Mouse (Mus musculus) neural tube, embryonic 14.5 days (tissue): ENCODE measurements around the gene Tkfc. TPM values are rescaled to one million over a fixed set of nuclear protein-coding genes. Genes with fewer than 3 reads are reported as not detected.

Source experiments
- ATAC-seq: fragments of 200-750 bp; cut with Nextera tagmentation; 2 replicates; pipeline ENCODE4 v1.8.0; 2017; ENCODE audit warnings: low read depth, mild to moderate bottlenecking, moderate TSS enrichment, moderate library complexity
- H3K27ac ChIP-seq: fragments of 300-500 bp; sonication (generic); 2 replicates; pipeline ENCODE4 v1.5.1; 2014; ENCODE audit warnings: low read depth, mild to moderate bottlenecking, control low read depth, low read length, moderate library complexity, mixed read lengths
- H3K27me3 ChIP-seq: fragments of 300-500 bp; sonication (generic); 2 replicates; pipeline ENCODE4 v1.6.1; 2014; ENCODE audit warnings: low read length; ENCODE audit not compliant: control insufficient read depth, insufficient read depth
- H3K36me3 ChIP-seq: fragments of 300-500 bp; sonication (generic); 2 replicates; pipeline ENCODE4 v1.6.1; 2014; ENCODE audit warnings: low read length, mixed read lengths; ENCODE audit not compliant: control insufficient read depth, insufficient read depth
- H3K4me1 ChIP-seq: fragments of 300-500 bp; sonication (generic); 2 replicates; pipeline ENCODE4 v1.6.1; 2014; ENCODE audit warnings: low read length; ENCODE audit not compliant: control insufficient read depth, insufficient read depth
- H3K4me2 ChIP-seq: fragments of 300-500 bp; sonication (generic); 2 replicates; pipeline ENCODE4 v1.6.1; 2014; ENCODE audit warnings: mild to moderate bottlenecking, low read depth, low read length, control low read depth
- H3K4me3 ChIP-seq: fragments of 300-500 bp; sonication (generic); 2 replicates; pipeline ENCODE4 v1.5.1; 2014; ENCODE audit warnings: low read depth, low read length, control low read depth, mixed read lengths
- H3K9ac ChIP-seq: fragments of 300-500 bp; sonication (generic); replicated peaks from 2 replicates; pipeline ENCODE4 v1.6.1; 2014; ENCODE audit warnings: low read depth, mild to moderate bottlenecking, control low read depth, low read length, mixed read lengths
- H3K9me3 ChIP-seq: fragments of 300-500 bp; sonication (generic); 2 replicates; pipeline ENCODE4 v1.6.1; 2016; ENCODE audit warnings: low read length; ENCODE audit not compliant: control insufficient read depth
- WGBS: fragments of 180-500 bp; shearing (Covaris S2); extraction: QIAGEN DNeasy Blood & Tissue Kit; methylation state at CpG from one replicate; pipeline ENCODE4 v1.1.7; 2014; 5-methylcytosine and 5-hydroxymethylcytosine counted together
- polyA plus RNA-seq: library from polyadenylated mRNA; unstranded; fragments of >200 nt; fragmentation: Nextera tagmentation; extraction: Ambion mirVana; gene quantifications from 2 replicates; pipeline ENCODE4 v1.2.1, GENCODE M21; 2014

The Tkfc gene
- polyA plus RNA-seq, 1 experiment from 2014 or later = 29.4 TPM

DNA sequence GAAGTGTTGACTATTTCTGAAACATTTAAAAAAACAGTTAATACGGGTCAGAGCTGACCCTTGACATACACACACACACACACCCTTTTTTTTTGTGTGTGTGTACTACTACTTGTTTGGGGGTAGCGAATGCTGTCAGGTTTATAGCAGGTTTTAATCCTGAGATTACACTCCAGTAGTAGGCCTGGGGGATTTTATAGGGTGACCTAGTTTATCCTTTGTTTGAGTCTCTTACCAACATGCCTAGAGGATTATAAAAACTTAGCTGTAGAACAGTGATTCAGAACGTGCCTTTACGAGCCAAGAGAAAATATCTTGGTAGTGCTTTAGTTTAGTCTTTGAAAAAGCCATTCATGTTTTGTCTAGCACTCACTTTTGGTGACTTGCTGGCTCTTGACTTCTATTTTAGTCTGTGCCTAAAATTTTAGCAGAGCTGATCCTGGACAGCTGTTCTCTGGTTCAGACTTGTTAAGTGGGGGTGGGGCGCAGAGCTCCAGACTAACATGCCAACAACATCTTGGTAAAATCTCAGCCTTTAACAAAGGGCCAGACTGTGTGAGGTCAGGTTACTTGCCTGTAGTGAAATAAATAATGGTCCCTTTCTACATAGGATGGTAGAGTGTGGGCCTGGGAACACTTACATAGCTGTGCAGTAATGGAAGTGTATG, 3.3 kb upstream of the Tkfc start:
- peaks cover 17% of the 10 kb centered on the region for H3K4me1 ChIP-seq
- no peaks in the 10 kb centered on the region for H3K27me3 ChIP-seq
- WGBS = 90% methylated on average over 5 of the region's 5 CpGs
- H3K27ac ChIP-seq = no peak overlapping the region
- no peak overlapping the region for H3K4me2 ChIP-seq
- no peak overlapping the region for H3K4me3 ChIP-seq
- no peak for ATAC-seq
- no peak overlapping the region for H3K9ac ChIP-seq
- no peaks in the 10 kb centered on the region for H3K9me3 ChIP-seq
- peaks cover 60% of the 10 kb centered on the region for H3K36me3 ChIP-seq

DNA sequence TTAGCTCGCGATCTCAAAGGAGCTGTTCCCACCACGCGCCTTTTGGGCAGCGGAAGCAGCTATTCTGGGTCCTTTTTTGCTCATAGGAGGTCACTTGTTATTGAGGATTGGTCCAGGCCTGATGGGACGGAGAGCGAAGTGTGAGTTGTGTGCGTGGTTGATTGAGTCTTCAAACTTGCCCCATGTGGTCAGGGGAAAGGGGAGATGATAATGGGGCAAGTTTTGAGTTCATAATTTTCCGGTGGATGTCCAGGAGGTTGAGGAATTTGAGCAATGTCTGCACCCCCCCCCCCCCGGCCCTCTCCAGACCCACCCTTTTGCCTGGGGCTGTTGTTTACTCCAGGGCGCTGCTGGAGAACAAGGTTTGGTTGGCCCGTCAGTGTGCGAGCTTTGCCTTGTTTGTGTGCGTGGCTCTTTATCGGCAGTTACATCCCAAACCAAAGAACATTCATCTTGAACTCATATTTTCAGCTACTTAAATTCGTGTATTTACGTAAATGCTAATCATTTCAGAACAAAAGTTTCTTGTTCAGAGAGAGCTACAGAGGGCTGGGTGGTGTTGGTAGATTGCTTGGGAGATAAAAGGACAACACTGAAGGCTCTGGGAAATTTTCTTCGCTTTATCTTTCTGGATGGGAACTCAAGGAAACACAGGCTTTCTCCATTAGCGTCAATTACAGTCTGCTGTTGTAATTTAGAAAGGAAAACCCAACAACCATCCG, 608 bp upstream of the Tkfc start:
- WGBS = 9% methylated on average over 20 of the region's 20 CpGs
- Histone ChIP-seq H3K9me3 (no peaks in the 10 kb centered on the region), H3K4me3 (peak overlapping the region; percentile 77), H3K27ac (peak overlapping the region; percentile 94), H3K4me1 (peaks cover 29% of the 10 kb centered on the region), H3K4me2 (peak overlapping the region; percentile 80), H3K27me3 (no peaks in the 10 kb centered on the region), H3K36me3 (peaks cover 34% of the 10 kb centered on the region), H3K9ac (peak overlapping the region; percentile 66)
- ATAC-seq = no peak

DNA sequence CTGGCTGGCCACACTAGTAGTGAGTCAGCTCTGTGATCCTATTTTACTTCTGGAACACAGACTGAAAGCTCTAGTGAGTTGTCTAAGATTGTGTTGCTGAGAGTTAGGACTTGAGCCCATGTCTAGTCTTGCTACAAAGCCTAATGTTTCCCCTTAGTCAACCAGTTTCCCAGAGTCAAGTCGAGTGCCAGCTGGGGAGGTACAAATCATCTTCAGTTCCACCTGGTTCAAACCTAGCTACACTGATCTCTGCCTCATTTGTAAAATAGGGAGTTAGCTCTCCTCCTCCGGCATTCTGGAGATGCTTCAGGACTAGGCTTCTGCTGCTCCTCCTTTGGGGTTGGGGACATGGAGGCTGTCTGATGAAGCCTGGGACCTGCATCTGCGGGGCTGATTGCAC, 920 bp downstream of the Tkfc start:
- H3K27ac ChIP-seq = peak overlapping the region; percentile 94
- H3K36me3 ChIP-seq = peaks cover 19% of the 10 kb centered on the region
- H3K27me3 ChIP-seq = no peaks in the 10 kb centered on the region
- H3K9ac ChIP-seq = peak overlapping the region; percentile 66
- H3K4me2 ChIP-seq = peak overlapping the region; percentile 80
- H3K4me1 ChIP-seq = peaks cover 29% of the 10 kb centered on the region
- no peaks in the 10 kb centered on the region for H3K9me3 ChIP-seq
- peak overlapping the region; percentile 77 for H3K4me3 ChIP-seq
- no peak for ATAC-seq
- WGBS = 57% methylated on average over 3 of the region's 3 CpGs

DNA sequence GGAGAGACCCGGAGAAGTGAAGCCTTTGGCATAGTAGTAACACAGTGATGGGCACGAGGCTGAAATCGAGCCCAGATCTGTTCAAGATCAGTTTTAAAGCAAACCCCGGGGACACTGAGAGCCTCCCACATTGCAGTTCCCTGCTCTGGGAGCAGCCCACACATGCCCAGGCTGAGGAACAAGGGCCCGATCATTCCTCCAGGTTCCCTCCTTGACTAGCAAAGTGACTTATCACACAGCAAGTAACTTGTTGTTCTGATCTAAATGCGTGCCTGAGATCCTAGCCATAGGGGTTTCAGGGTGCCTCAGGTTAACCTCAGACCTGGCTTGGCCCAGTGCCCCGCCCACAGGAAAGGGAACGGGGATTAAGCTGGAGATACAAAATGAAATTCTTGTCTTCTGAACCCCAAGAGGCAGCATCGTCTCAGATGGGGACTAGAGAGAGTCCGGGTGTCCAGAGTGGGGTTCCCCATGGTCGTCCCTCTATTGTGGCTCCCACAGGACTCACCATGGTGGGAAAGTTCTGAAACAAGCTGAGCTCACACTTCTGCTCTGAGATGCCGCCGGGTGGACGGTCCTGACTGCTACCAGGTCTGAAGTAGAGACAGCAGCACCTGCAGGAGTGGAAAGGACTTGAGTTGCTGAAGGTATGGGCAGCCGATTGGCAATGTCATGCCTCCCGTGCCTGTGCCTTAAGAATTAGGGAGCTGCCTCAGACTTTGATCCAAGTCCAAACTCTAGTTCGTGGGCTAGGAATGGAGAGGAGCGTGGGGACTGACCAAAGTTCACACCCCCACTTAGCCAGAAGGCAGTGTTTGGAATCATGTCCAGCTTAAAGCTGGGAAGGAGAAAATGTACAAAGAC, 1.6 kb downstream of the Tkfc start:
- ATAC-seq = no peak
- Histone ChIP-seq H3K4me3 (no peak overlapping the region), H3K36me3 (peaks cover 13% of the 10 kb centered on the region), H3K27me3 (no peaks in the 10 kb centered on the region), H3K9me3 (no peaks in the 10 kb centered on the region), H3K4me1 (peaks cover 29% of the 10 kb centered on the region), H3K9ac (peak overlapping the region; percentile 66; the same call in 1 of the 2 replicates), H3K27ac (no peak overlapping the region), H3K4me2 (no peak overlapping the region)
- WGBS = 90% methylated on average over 18 of the region's 18 CpGs

DNA sequence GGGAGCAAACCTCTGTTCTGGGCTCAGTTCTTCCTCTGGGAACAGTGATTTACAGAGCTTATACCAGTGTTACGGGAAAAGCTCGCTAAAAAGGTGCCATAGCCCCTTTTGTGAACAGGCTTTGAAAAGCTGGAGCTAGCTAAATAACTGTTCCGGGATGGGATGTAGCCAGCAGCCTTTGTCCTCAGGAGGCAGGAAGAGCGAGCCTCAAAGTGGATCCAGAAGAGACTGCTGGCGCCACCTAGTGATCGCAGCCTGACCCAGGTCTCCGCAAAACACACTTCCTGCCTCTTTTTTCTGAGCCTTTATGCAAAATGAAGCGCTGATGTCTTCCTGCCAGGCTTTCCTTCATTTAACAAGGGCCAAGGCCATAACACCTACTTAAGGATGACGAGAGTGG, 2.7 kb downstream of the Tkfc start:
- peak overlapping the region; percentile 96 for H3K27ac ChIP-seq
- H3K9me3 ChIP-seq = no peaks in the 10 kb centered on the region
- H3K4me1 ChIP-seq = peaks cover 29% of the 10 kb centered on the region
- WGBS = under 1% methylated on average over 9 of the region's 9 CpGs
- H3K9ac ChIP-seq = peak overlapping the region; percentile 86
- peak overlapping the region; percentile 63 for H3K4me2 ChIP-seq
- H3K4me3 ChIP-seq = peak overlapping the region; percentile 30
- ATAC-seq = peak; percentile 72
- H3K36me3 ChIP-seq = peaks cover 3% of the 10 kb centered on the region; the same call in 1 of the 2 replicates
- no peaks in the 10 kb centered on the region for H3K27me3 ChIP-seq

DNA sequence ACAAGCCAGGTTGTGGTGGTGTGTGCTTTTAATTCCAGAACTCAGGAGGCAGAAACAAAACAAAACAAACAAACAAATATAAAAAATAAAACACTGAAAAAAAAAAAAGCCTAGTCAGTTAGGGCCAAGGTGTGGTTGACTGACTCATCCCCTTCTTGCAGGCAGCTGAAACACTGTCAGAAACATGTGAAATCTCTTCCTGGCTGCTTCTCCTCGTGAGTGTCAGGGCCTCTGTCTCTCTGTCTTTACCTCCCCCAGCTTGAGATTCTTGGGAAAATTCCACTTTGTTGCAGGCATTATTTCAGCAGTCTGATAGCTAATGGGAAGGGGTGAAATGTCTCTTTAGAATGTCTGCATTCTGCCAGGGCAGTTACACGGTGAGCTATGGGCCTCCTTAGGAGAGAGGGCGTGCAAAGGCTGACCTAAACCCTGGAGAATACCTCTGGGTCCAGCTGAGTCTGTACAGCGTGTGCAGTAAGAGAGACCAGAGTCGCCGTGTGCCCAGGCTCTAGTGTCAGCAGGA, 3.1 kb downstream of the Tkfc start:
- ATAC-seq = peak; percentile 22; the same call in 1 of the 2 replicates

DNA sequence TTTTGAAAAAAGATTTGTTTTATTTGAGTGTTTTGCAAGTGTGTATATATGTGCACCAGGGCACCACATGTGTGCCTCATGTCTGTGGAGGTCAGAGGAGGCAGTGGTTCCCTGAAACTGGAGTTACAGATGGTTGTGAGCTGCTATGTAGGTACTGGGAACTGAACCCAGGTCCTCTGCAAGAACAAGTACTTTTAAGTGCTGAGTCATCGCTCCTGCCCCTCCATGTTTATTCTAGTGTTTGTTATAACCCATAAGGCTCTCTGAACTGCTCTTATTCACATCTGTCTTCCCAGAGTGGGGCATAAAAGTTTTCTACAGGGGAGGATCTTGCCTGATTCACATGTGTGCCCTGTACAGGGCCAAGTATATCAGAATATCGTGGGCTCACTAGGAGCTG, 5.8 kb downstream of the Tkfc start:
- Histone ChIP-seq H3K36me3 (0 out of 2 replicates have a peak, but pooled peaks cover 1% of the 10 kb centered on the region), H3K4me1 (peaks cover 16% of the 10 kb centered on the region), H3K9me3 (no peaks in the 10 kb centered on the region), H3K4me2 (no peak overlapping the region), H3K27ac (no peak overlapping the region), H3K4me3 (no peak overlapping the region), H3K27me3 (no peaks in the 10 kb centered on the region), H3K9ac (no peak overlapping the region)
- WGBS = 94% methylated on average over 2 of the region's 2 CpGs
- ATAC-seq = no peak

More for the DNA sequence above, 3.1 kb downstream of the Tkfc start:
- Histone ChIP-seq H3K4me1 (peaks cover 29% of the 10 kb centered on the region), H3K9me3 (no peaks in the 10 kb centered on the region), H3K27ac (peak overlapping the region; percentile 96), H3K36me3 (no peaks in the 10 kb centered on the region; the same call in 1 of the 2 replicates), H3K4me3 (peak overlapping the region; percentile 30), H3K4me2 (peak overlapping the region; percentile 63), H3K27me3 (no peaks in the 10 kb centered on the region), H3K9ac (peak overlapping the region; percentile 86)
- WGBS = 0% methylated on average over 6 of the region's 6 CpGs

DNA sequence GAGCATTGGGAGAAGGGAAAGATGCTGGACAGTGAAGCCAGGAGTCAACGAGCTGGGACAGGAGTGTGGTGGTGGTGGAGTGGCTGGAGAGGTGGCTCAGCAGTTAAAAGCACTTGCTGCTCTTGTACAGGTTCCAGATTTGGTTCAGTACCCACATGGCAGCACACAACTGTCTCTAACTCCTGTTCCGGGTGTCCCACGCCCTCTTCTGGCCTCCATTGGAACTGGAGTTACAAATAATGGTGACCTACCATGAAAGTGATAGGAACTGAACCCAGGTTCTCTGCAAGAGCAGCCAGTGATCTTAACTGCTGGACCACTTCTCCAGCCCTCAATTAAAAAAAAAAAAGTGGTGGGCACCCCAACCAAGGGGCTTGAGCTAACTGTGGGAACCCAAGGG, 7.3 kb downstream of the Tkfc start:
- 33% methylated on average over 3 of the region's 3 CpGs for WGBS
- Histone ChIP-seq H3K4me1 (peaks cover 8% of the 10 kb centered on the region; the same call in 1 of the 2 replicates), H3K9ac (no peak overlapping the region), H3K4me3 (no peak overlapping the region), H3K9me3 (no peaks in the 10 kb centered on the region), H3K27ac (no peak overlapping the region), H3K4me2 (no peak overlapping the region), H3K36me3 (peaks cover 11% of the 10 kb centered on the region; the same call in 1 of the 2 replicates), H3K27me3 (no peaks in the 10 kb centered on the region)
- no peak for ATAC-seq
